Mouse (Mus musculus) ES-E14 (cell line): ENCODE data around the gene Erfe. TPM values are rescaled to one million over a fixed set of nuclear protein-coding genes. Genes with fewer than 3 reads are reported as not detected.
A peak's percentile ranks its signal among the peaks of the same experiment; 100 is the strongest.

Experiments used
- DNase-seq: peaks from one replicate; pipeline ENCODE4 v3.0.0-alpha.2; 2013; ENCODE audit warnings: low read depth, low spot score
- H3K27ac ChIP-seq: 2 replicates; pipeline ENCODE4 v1.5.1; 2012; ENCODE audit warnings: low read depth, mild to moderate bottlenecking, low read length, moderate library complexity, mixed read lengths; ENCODE audit not compliant: poor library complexity, insufficient read depth, severe bottlenecking
- H3K36me3 ChIP-seq: 2 replicates; pipeline ENCODE4 v1.6.1; 2012; ENCODE audit warnings: mild to moderate bottlenecking, low read length, moderate library complexity, mixed read lengths; ENCODE audit not compliant: control insufficient read depth, poor library complexity, insufficient read depth, severe bottlenecking
- H3K4me1 ChIP-seq, 2 experiments: fragments of 150-350 bp in 1 of 2; sonication (generic) in 1 of 2; 2 replicates each; pipeline ENCODE4 v1.6.1; 2012; ENCODE audit warnings: low read length in 2 of 2, mild to moderate bottlenecking in 1 of 2, mixed read lengths in 1 of 2; ENCODE audit not compliant: control insufficient read depth in 2 of 2, insufficient read depth in 2 of 2, poor library complexity in 1 of 2
- H3K4me3 ChIP-seq, 2 experiments: fragments of 150-350 bp in 1 of 2; sonication (generic) in 1 of 2; 2 replicates each; pipeline ENCODE4 v1.5.1; 2012; ENCODE audit warnings: low read length in 2 of 2, low read depth in 1 of 2, mild to moderate bottlenecking in 1 of 2, mixed read lengths in 1 of 2; ENCODE audit not compliant: insufficient read depth in 1 of 2, poor library complexity in 1 of 2, severe bottlenecking in 1 of 2
- H3K9ac ChIP-seq: 2 replicates; pipeline ENCODE4 v1.6.1; 2012; ENCODE audit warnings: low read depth, mild to moderate bottlenecking, low read length, mixed read lengths; ENCODE audit not compliant: poor library complexity, insufficient read depth, severe bottlenecking
- H3K9me3 ChIP-seq: fragments of 150-350 bp; sonication (generic); 2 replicates; pipeline ENCODE4 v1.6.1; 2012; ENCODE audit warnings: low read depth, mild to moderate bottlenecking, low read length; ENCODE audit not compliant: control insufficient read depth, insufficient read depth
- CHD2 ChIP-seq: IDR thresholded peaks from 2 replicates; pipeline ENCODE4 v1.6.1; 2014; ENCODE audit warnings: mild to moderate bottlenecking, low read depth, low read length, inconsistent platforms
- HCFC1 ChIP-seq: IDR thresholded peaks from 2 replicates; pipeline ENCODE4 v1.6.1; 2012; ENCODE audit warnings: low read length, inconsistent platforms, borderline replicate concordance; ENCODE audit not compliant: insufficient read depth
- MAFK ChIP-seq: IDR thresholded peaks from 2 replicates; pipeline ENCODE4 v1.6.1; 2014; ENCODE audit warnings: mild to moderate bottlenecking, low read depth, low read length, inconsistent platforms; ENCODE audit not compliant: insufficient read depth
- ZC3H11A ChIP-seq: IDR thresholded peaks from 2 replicates; pipeline ENCODE4 v1.6.1; 2012; ENCODE audit warnings: low read depth, mild to moderate bottlenecking, inconsistent platforms, low read length, borderline replicate concordance
- ZNF384 ChIP-seq: IDR thresholded peaks from 2 replicates; pipeline ENCODE4 v1.6.1; 2012; ENCODE audit warnings: low read depth, low read length, inconsistent platforms
- in situ Hi-C, 2 experiments: fragments of 600-800 bp; cut with MboI; formaldehyde crosslinking; loops; one replicate each; pipeline ENCODE4 v1.15.1; 2025; ENCODE audit warnings: low sequenced_read_pairs in 2 of 2, inconsistent platforms in 1 of 2; ENCODE audit not compliant: unreplicated experiment in 2 of 2
- total RNA-seq: library from RNA; depleted of rRNA; stranded (reverse); fragments of 300-350 nt; gene quantifications from 2 replicates; pipeline ENCODE4 v1.2.3, GENCODE M21; 2012

Gene Erfe
- total RNA-seq, 1 experiment, result 6.3 TPM

GRCm38 (mm10) chr1:91344001-91344400, 22.2 kb upstream of the Erfe start:
- in situ Hi-C loops, result no loop called here
- TF ChIP-seq ZC3H11A, result no peak
- TF ChIP-seq ZNF384, result no peak
- Histone ChIP-seq H3K9ac (no peak overlapping the region), H3K4me3 (no peak overlapping the region), H3K4me1 (peaks cover 0 to 12% of the 10 kb centered on the region in 2 experiments; a peak in 1 of 4 replicates), H3K36me3 (no peaks in the 10 kb centered on the region), H3K27ac (no peak overlapping the region), H3K9me3 (no peaks in the 10 kb centered on the region)
- no peak for DNase-seq

GRCm38 (mm10) chr1:91344921-91345685, 21.1 kb upstream of the Erfe start:
- H3K9me3 ChIP-seq, result no peaks in the 10 kb centered on the region
- peaks cover 0 to 12% of the 10 kb centered on the region in 2 experiments; a peak in 1 of 4 replicates for H3K4me1 ChIP-seq
- peak overlapping the region; percentile 48 to 51; a peak in 3 of 4 replicates for H3K4me3 ChIP-seq
- in situ Hi-C loops, result no loop called here
- H3K9ac ChIP-seq, result no peak overlapping the region; the same call in 1 of the 2 replicates
- no peak for DNase-seq
- no peak overlapping the region for H3K27ac ChIP-seq
- TF ChIP-seq ZC3H11A, result no peak
- no peak for TF ChIP-seq MAFK
- no peak for TF ChIP-seq ZNF384
- no peak for TF ChIP-seq HCFC1
- TF ChIP-seq CHD2, result no peak
- no peaks in the 10 kb centered on the region for H3K36me3 ChIP-seq

GRCm38 (mm10) chr1:91346892-91347291, 19.3 kb upstream of the Erfe start:
- Histone ChIP-seq H3K36me3 (no peaks in the 10 kb centered on the region), H3K27ac (no peak overlapping the region), H3K4me1 (peaks cover 0 to 12% of the 10 kb centered on the region in 2 experiments; a peak in 1 of 4 replicates), H3K4me3 (no peak overlapping the region), H3K9ac (no peak overlapping the region), H3K9me3 (no peaks in the 10 kb centered on the region)
- no peak for TF ChIP-seq CHD2
- no peak for TF ChIP-seq ZNF384
- no peak for TF ChIP-seq HCFC1
- TF ChIP-seq MAFK, result no peak
- peak; percentile 21; the same call in 1 of the 2 replicates for TF ChIP-seq ZC3H11A
- DNase-seq, result peak; percentile 51
- in situ Hi-C loops, result no loop called here

DNA sequence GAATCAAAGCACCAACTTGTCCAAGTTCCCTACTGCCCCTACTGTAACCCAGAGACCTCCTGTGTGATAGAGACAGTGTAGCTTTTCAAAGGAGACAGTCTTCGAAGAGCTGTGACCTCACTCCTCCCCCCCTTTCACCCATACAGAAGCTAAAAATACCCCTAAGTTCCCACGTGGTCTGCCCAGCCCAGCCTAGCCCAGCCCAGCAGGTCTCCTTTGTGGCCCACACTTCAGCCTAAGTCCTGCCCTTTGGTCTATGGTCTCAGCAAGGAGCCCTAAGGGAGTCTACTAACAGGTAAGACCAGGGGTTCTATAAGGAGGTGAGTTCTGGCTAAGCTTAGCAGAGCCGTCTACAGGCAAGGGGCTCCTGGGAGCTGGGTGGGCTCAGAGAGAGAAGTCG, 15.4 kb upstream of the Erfe start, which contains the start of gene Klhl30:
TSS of gene Klhl30 (plus strand) at position 176 of the 400 bp plus-strand sequence.
- TF ChIP-seq ZNF384 (no peak), CHD2 (no peak), HCFC1 (no peak), ZC3H11A (no peak), MAFK (no peak)
- in situ Hi-C loops, result no loop called here
- H3K4me1 ChIP-seq, result no peaks in the 10 kb centered on the region

More for the DNA sequence above, 15.4 kb upstream of the Erfe start, which contains the start of gene Klhl30:
- Histone ChIP-seq H3K9me3 (no peaks in the 10 kb centered on the region), H3K9ac (no peak within 1 kb of the TSS), H3K36me3 (no peaks in the 10 kb centered on the region), H3K4me3 (no peak within 1 kb of the TSS), H3K27ac (no peak within 1 kb of the TSS)
- no peak for DNase-seq
